In genomic region chr9:95412047-95412446, GRCm38 (mm10) we compare ENCODE assay signal across 11 mouse cellular contexts.
"Had no signal": no experiment of that assay in that cellular context is flagged by ENCODE, and none has a peak within 500 bp of the region (broad histone marks: within the 10 kb centered on the region; RNA-seq: fewer than 3 reads in every experiment).

No protein-coding gene starts in this region.

- DNase-seq: gastrocnemius, postnatal 14 days; gastrocnemius, postnatal 36 days; heart, adult 11 months; heart, adult 2 months; heart, postnatal 4 days; kidney, adult 18-20 months; kidney, adult 8-10 months; kidney, postnatal 10 days; kidney, postnatal 25 days; kidney, postnatal 4 days; left cerebral cortex, postnatal 4 days had no signal
